Mouse (Mus musculus): Measurements from ENCODE around the gene Tbx3. TPM values are rescaled to one million over a fixed set of nuclear protein-coding genes. Genes with fewer than 3 reads are reported as not detected.

The Tbx3 gene
- polyA plus RNA-seq, 1 experiment from 2014 or later = 23.5 TPM

DNA sequence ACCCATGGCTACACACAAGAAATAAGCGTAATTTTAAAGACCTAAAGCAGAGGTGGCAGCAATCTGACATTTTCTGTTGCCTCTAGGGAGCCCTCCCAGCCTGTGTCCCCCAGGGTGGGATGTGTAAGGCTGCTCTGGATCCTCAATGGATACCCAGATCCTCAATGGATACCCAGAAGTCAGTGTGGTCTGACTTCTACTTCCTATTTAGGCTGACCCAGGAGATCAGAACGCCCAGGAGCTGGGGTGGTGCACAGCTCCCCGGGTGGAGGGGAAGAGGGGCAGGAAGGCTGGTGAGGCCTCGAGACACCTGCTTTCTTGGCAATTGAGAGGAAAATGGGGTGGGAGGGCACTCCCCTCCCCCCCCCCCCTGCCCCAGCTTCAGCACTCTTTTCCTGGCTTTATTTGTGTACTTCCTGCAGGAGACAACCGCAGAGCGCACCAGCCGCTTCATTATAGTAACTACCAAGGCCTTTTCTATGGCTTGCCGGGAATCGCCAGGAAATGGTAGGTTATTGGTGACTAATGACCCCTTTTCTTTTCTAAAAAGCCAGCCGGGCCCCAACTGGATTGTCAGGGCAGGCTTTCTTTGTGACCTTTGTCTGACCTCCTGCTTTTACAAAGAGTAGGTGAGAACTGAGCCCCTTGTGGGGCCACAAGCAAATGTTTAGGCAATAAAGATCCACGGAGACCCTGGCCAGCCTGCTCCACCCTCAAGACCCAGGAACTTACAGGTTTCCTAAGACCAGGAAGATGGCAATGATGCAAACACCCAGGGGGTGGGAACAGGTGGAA, 50.2 kb downstream of the Tbx3 start:
- no peaks in the 10 kb centered on the region for H3K36me3 ChIP-seq
- H3K9me3 ChIP-seq = no peaks in the 10 kb centered on the region
- no peak overlapping the region for H3K4me3 ChIP-seq
- H3K4me1 ChIP-seq = no peaks in the 10 kb centered on the region
- H3K27me3 ChIP-seq = 0 out of 2 replicates have a peak, but pooled peaks cover 3% of the 10 kb centered on the region
- no peak overlapping the region for H3K27ac ChIP-seq
- H3K4me2 ChIP-seq = no peak overlapping the region
- no peak for ATAC-seq (ENCODE audit: insufficient number of reproducible peaks, low FRiP score, low TSS enrichment, low read depth)
- WGBS = 20% methylated on average over 11 of the region's 11 CpGs
- H3K9ac ChIP-seq = no peak overlapping the region

DNA sequence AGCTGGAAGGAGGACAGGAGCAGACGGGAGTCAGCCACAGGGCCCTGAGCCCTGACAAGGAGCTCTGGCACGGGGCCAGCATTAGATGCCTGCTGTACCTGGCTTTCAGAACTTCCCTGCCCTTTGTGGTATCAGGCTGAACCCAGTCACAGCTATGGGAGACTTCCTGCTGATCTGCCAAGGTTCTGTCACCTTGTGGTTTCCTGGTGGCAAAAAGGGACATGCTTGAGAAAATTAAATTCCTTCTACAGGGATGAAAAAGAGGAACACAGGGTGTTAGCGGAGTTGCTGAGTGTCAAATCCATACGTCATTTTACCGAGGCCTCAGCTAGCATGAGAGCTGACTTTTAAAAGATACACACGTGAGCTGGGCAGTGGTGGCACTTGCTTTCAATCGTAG, 62.5 kb downstream of the Tbx3 start:
- H3K27ac ChIP-seq = no peak overlapping the region
- H3K4me3 ChIP-seq = no peak overlapping the region
- H3K4me2 ChIP-seq = no peak overlapping the region
- ATAC-seq (ENCODE audit: insufficient number of reproducible peaks, low FRiP score, low TSS enrichment, low read depth) = no peak
- H3K9ac ChIP-seq = no peak overlapping the region
- H3K36me3 ChIP-seq = no peaks in the 10 kb centered on the region
- WGBS = 40% methylated on average over 7 of the region's 7 CpGs
- H3K9me3 ChIP-seq = no peaks in the 10 kb centered on the region
- H3K27me3 ChIP-seq = no peaks in the 10 kb centered on the region
- H3K4me1 ChIP-seq = 0 out of 2 replicates have a peak, but pooled peaks cover 4% of the 10 kb centered on the region

Other genes with a start within 250 kb of the Tbx3 start
- gene Tbx5, start 162.0 kb downstream of the Tbx3 start, polyA plus RNA-seq (2015; fragmentation: Nextera tagmentation; extraction: Ambion mirVana) = 18.1 and 21.3 TPM in 2 replicates

Measured in limb, embryonic 15.5 days (tissue).